Mouse (Mus musculus): ENCODE results near the gene Pik3c2b.

DNA sequence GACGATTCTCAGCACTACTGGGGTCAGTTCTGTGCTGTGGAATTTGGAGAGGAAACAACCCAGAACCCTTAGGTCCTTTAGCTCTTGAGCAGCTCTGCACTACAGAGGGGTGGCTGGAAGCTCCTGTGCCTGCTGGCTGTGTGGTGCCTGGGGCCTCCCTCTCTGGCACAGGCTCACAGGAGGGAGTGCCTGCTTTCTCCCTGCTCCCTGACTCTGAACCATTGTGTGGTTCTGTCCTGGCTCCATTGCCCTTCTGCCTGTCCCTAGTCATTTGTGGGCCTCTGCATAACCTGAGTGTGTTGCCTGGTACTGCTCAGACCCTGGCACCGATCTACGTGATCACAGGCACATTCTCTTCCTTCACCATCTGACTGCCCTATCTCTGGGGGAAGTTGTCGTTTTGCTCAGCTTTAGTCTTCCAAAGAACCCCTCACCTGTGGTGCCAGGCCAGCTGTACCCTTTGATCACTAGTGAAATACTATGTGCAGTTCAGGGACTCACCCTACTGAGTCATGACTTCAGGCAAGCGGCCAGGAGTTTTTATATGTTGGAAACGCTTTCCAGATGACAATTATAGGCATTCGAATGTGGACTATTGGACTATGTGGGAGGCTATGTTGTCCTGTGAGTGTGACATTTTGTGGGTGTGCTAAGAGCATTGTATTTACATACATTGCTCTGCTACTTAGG lies 12.0 kb downstream of the Pik3c2b start:
- TF ChIP-seq GATA1 (IDR thresholded peaks at IDR 0.05; ENCODE audit: low read length) = no peak
- TF ChIP-seq TAL1 (IDR thresholded peaks at IDR 0.05; ENCODE audit: low read length) = no peak
